Mouse (Mus musculus) subcutaneous adipose tissue, adult 2 months (tissue): ENCODE data around the gene C1qbp. TPM values are rescaled to one million over a fixed set of nuclear protein-coding genes. Genes with fewer than 3 reads are reported as not detected.

Experiments
- polyA plus RNA-seq: library from polyadenylated mRNA; depleted of rRNA; stranded (reverse); fragments of >200 nt; gene quantifications from 2 replicates; pipeline ENCODE4 v1.2.3, GENCODE M21; 2012; ENCODE audit warnings: low replicate concordance; rRNA removed

The C1qbp gene
- 50.3 and 102 TPM in 2 replicates for polyA plus RNA-seq

GRCm38 (mm10) chr11:70982557-70983228, at the start of gene C1qbp:
Gene C1qbp (minus strand): TSS chr11:70983026.

GRCm38 (mm10) chr11:71019201-71020068, 36.6 kb upstream of the C1qbp start, which contains the start of the genes Mis12 and Derl2:
Gene Mis12 (plus strand): TSS chr11:71019611.
Gene Derl2 (minus strand): TSS chr11:71019841.

GRCm38 (mm10) chr11:71004316-71004773, 21.5 kb upstream of the C1qbp start, which contains the start of gene Dhx33:
Gene Dhx33 (minus strand): TSS chr11:71004437.

GRCm38 (mm10) chr11:70969821-70970559, 12.8 kb downstream of the C1qbp start, which contains the start of the genes Nup88 and Rpain:
Gene Nup88 (minus strand): TSS chr11:70969973.
Gene Rpain (plus strand): TSS chr11:70970213.

Other genes starting within 250 kb of the C1qbp start
- gene Zfp3, start 218.8 kb downstream of the C1qbp start, polyA plus RNA-seq: 2.4 and 3.5 TPM in 2 replicates
- 0.72 and 2.6 TPM in 2 replicates for gene Scimp, start 170.4 kb downstream of the C1qbp start, polyA plus RNA-seq
- gene Rabep1, start 138.2 kb downstream of the C1qbp start, polyA plus RNA-seq: 4.6 and 5.5 TPM in 2 replicates
- 22.1 and 39.5 TPM in 2 replicates for gene Nup88, start 13.1 kb downstream of the C1qbp start, polyA plus RNA-seq
- 33.0 and 46.1 TPM in 2 replicates for gene Rpain, start 12.8 kb downstream of the C1qbp start, polyA plus RNA-seq
- 30.6 and 52.1 TPM in 2 replicates for gene Dhx33, start 21.4 kb upstream of the C1qbp start, polyA plus RNA-seq
- gene Mis12, start 36.6 kb upstream of the C1qbp start, polyA plus RNA-seq: 2.6 and 8.3 TPM in 2 replicates
- gene Derl2, start 36.8 kb upstream of the C1qbp start, polyA plus RNA-seq: 15.0 and 17.2 TPM in 2 replicates
- gene 6330403K07Rik, start 50.5 kb upstream of the C1qbp start, polyA plus RNA-seq: 0.17 and 5.0 TPM in 2 replicates
- gene Nlrp1a, start 161.7 kb upstream of the C1qbp start, polyA plus RNA-seq: 0.09 and 0.18 TPM in 2 replicates
- gene Nlrp1b, start 247.7 kb upstream of the C1qbp start, polyA plus RNA-seq: 0.75 and 1.1 TPM in 2 replicates